Mouse (Mus musculus) adipocyte (in vitro differentiated cells): ENCODE results near the gene Ppp1r26.
"Not testable (repeated sequence)": the region's sequence is repeated elsewhere in the genome, so short reads cannot be mapped to it uniquely, and the experiment has no call there.

Source experiments
- DNase-seq: peaks from one replicate; pipeline ENCODE4 v3.0.0-alpha.2; 2016; ENCODE audit warnings: low spot score

Gene Ppp1r26

DNA sequence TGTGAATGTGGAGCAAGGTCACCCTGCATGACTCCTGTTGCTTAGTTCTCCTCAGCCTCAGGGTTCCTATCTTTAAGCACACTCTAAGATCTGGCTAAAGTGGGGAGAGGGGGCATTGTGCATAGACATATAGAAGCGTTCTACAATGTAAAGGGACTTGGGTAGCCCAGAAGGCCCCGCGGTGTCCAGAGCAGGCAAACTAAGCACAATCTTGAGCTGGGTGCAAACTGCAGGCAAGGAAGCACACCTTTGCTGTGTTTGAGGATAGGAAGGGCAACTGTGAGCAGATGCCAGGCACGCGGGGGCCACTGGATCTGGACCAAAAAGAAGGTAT is 452 bp upstream of the Ppp1r26 start:
- DNase-seq = no peak

GRCm38 (mm10) chr2:28447315-28447670 is 693 bp downstream of the Ppp1r26 start:
- DNase-seq = no peak

DNA sequence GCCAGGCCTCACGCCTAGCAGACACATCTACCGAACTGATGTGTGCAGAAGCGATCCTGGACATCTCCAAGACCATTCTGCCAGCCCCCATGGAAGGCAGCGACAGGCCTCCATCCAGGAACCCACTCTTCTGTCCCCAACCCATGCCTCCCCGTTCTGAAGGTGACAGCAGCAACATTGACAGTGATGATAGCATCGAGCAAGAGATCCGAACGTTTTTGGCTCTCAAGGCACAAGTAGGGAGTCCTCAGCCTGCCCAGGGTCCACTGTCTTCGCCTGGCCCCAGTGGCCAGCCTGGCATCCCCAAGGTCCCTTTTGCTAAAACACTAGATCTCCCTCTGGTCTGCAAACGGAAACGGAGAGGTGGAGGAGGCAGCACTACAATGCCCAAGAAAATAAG is 5.1 kb downstream of the Ppp1r26 start:
- no peak for DNase-seq

DNA sequence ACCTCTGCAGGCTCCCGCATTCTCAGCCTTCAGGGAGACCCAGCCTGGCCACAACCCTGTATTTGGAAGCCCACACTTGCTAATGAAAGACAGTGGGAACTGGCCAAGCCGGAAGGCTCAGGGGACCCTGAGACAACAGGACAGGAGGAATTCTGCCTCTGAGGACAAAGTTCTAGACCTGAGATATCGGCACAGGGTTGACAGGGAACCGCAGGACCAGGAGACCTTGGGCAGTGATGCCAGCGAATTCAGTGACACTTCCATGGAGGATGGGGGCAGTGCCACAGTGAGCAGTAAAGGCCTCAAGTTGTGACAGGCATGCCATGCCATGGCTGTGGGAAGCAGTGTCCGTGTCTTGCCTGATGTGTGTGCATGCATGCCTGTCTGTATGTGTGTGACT is 6.9 kb downstream of the Ppp1r26 start:
- DNase-seq = no peak

- DNase-seq = no peak
Measured at GRCm38 (mm10) chr2:28456616-28457015, 10.0 kb downstream of the Ppp1r26 start.

DNA sequence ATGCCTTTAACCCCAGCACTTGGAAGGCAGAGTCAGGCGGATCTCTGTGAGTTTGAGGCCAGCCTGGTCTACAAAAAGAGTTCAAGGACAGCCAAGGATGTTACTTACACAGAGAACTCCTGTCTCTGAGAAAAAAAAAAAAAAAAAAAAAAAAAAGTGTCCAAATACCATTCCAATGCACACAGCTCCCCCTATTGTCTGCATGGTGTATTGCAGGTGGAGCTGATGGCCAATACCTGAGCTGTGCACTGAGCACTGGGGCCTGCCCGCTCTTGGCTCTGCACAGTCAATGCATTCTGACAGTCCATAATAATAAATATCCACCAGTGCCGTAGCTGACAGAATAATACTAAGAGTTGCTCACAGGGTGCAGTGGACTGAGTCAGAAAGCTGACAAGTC is 17.3 kb downstream of the Ppp1r26 start:
- DNase-seq = peak; percentile 57

GRCm38 (mm10) chr2:28464919-28465318 is 18.3 kb downstream of the Ppp1r26 start:
- DNase-seq = no peak

GRCm38 (mm10) chr2:28465836-28466518 is 19.4 kb downstream of the Ppp1r26 start, which contains the start of gene 1700007K13Rik:
TSS of gene 1700007K13Rik (minus strand) at chr2:28466332.
- no peak for DNase-seq

DNA sequence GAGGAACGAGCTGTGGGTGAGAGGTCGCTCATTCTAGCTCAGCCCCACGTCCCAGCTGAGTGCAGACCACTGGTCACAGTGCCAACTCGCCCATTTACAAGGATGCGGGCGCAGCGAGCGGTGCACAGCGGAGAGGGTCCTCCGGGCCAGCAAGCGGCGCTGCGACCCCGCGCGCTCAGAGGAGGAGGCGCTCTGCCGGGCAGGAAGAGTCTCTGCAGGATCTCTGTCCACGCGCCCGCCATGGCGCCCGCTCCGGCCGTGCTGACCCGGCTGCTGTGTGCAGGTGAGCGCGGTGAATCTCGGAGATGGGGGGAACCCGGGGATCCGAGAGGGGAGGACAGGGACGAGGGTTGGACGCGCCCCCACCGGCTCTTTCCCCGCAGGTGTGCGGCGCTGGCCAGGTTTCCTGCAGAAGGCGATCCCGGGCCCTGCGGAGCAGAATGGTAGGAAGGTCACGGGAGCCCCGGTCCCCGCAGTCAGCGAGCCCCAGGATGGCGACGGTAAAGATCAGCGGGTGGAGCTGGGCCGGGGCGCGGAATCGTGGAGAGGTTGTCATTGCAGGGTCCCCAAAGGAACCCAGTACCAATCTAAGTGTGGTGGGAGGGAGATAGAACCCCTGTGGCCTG is 21.4 kb downstream of the Ppp1r26 start, which contains the start of gene Mrps2:
Gene Mrps2 (plus strand): TSS at position 207 of the 626 bp plus-strand sequence.
- DNase-seq = peak; percentile 74

- DNase-seq = peak; percentile 16
Measured at GRCm38 (mm10) chr2:28468486-28469225, 22.1 kb downstream of the Ppp1r26 start.

DNA sequence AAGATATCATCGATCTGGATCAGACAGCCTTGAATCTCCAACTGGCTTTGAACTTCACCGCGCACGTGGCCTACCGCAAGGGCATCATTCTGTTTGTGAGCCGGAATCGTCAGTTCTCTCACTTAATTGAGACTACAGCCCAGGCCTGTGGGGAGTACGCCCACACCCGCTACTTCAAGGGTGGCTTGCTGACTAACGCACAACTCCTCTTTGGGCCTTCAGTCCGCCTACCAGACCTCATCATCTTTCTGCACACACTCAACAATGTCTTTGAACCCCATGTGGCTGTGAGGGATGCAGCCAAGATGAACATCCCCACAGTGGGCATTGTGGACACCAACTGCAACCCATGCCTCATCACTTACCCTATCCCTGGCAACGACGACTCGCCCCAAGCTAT is 22.9 kb downstream of the Ppp1r26 start:
- DNase-seq = no peak

DNA sequence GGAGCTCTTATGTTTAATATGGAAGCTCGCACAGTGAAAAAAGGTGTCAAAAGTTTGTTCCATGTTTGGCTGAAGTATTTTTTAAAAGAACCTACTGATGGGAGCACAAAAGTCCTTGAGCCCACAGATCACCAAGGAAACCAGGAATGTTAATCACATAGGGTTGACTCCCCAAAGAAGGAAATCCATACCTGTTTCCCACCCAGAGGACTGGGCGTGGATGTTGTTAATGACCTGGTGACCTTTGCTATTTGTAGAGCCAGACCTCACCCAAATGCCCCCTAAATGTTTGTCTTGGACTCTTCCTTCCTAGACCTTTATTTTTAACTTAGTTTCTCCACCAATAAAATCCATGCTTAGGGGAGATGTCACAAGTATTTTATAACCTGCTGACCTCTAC is 24.0 kb downstream of the Ppp1r26 start:
- DNase-seq = no peak

DNA sequence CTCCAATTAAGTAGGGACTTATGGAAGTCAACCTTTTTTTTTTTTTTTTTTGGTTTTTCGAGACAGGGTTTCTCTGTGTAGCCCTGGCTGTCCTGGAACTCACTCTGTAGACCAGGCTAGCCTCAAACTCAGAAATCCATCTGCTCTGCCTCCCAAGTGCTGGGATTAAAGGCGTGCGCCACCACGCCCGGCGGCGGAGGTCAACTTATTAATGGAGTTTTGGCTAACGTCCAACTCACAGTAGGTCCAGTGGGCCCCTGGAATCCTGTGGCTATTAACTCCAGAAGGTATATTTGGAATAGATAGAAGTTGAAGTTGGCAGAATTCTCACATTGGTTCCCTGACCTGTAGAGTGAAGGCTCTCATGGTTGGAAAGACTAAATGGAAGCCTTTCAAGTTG is 25.4 kb downstream of the Ppp1r26 start:
- DNase-seq = not testable (repeated sequence)

- DNase-seq = not testable (repeated sequence)
Measured at GRCm38 (mm10) chr2:28477993-28478392, 31.4 kb downstream of the Ppp1r26 start.

GRCm38 (mm10) chr2:28479208-28480204 is 32.9 kb downstream of the Ppp1r26 start:
- DNase-seq = no peak

DNA sequence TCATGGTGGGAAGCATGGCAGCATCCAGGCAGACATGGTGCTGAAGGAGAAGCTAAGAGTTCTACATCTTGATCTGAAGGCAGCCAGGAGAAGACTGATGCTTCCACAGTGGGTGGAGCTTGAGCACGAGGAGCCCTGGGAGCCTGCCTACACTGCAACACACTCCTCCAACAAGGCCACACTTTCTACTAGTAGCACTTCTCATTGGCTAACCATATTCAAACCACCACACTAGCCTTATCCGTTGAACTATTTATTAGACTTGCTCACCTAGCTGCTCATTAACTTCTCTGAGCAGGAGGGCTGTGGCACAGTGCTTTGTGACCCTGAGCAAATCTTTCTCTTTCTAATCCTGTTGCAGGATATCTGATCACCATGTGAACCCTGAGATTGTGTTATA is 37.3 kb downstream of the Ppp1r26 start:
- no peak for DNase-seq

GRCm38 (mm10) chr2:28494521-28494920 is 47.9 kb downstream of the Ppp1r26 start:
- DNase-seq = no peak

- peak; percentile 41 for DNase-seq
Measured at GRCm38 (mm10) chr2:28495207-28495756, 48.7 kb downstream of the Ppp1r26 start.

DNA sequence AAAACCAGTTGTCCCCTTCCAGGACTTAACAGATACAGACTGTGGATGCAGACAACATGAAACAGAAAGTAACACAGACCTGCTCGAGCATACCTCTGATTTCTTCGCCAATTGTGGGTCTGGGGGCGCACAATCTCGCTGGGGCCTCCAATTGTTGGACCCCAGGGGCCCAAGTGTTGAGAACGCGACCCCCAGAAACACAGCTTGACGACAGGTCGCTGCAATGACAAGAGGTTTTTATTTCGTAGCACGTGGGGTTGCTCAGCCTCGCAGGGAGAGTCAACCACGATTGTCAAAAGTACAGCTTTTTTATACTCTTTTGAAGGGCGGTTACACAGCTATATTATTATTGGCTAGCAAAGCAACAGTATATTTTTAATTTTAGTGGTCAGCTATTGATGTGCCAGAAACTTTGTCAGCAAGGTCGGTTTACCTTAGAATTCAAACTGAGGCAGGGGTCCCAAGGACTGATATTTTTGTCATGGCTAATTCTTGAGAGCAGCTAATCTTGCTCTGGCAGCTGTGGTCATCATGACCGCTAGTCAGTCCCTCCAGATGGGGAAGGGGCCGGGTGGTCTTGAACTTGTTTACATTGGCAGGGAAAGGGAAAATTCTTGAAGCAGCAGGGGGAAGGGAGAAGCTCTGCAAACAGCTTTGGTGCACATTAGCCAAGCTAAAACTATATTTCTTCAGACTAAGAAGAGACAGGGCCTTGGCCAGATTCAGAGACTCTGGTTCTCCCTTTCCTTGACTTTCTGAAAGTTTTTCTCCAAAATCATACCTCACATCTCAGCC is 49.4 kb downstream of the Ppp1r26 start:
- no peak for DNase-seq

GRCm38 (mm10) chr2:28496671-28497070 is 50.1 kb downstream of the Ppp1r26 start, which contains the start of gene Gbgt1:
TSS of gene Gbgt1 (plus strand) at chr2:28496891.
- DNase-seq = peak; percentile 73

- DNase-seq = no peak
Measured at GRCm38 (mm10) chr2:28497561-28497960, 51.0 kb downstream of the Ppp1r26 start.
